Mouse (Mus musculus): ENCODE data around the gene Mst1r.

GRCm38 (mm10) chr9:107964681-107965080 lies 58.0 kb downstream of the Mst1r start:
- TF ChIP-seq CTCF (IDR thresholded peaks at IDR 0.05; ENCODE audit: low read depth, low read length) (no peak), POLR2A (IDR thresholded peaks at IDR 0.05; ENCODE audit: extremely low read depth, insufficient read depth, low read length) (no peak)

All from liver, adult 2 months (tissue).